Mouse (Mus musculus): Measurements from ENCODE around the gene Krt81. TPM values are rescaled to one million over a fixed set of nuclear protein-coding genes. Genes with fewer than 3 reads are reported as not detected.

The Krt81 gene
- polyA plus RNA-seq, 1 experiment from 2014 or later, result not detected

- no peak for ATAC-seq
- Histone ChIP-seq H3K36me3 (ENCODE audit: poor library complexity, severe bottlenecking) (no peaks in the 10 kb centered on the region), H3K27ac (no peak overlapping the region), H3K4me1 (0 out of 2 replicates have a peak, but pooled peaks cover 4% of the 10 kb centered on the region), H3K4me3 (no peak overlapping the region), H3K27me3 (no peaks in the 10 kb centered on the region), H3K4me2 (no peak overlapping the region), H3K9ac (no peak overlapping the region), H3K9me3 (replicated peaks) (no peaks in the 10 kb centered on the region)
- 67% methylated on average over 11 of the region's 11 CpGs for WGBS
These were observed 17.0 kb downstream of the Krt81 start for GRCm38 (mm10) chr15:101446572-101446971.

GRCm38 (mm10) chr15:101440837-101441236, 22.7 kb downstream of the Krt81 start:
- H3K9ac ChIP-seq, result no peak overlapping the region
- H3K4me3 ChIP-seq, result no peak overlapping the region
- H3K27ac ChIP-seq, result no peak overlapping the region
- H3K36me3 ChIP-seq (ENCODE audit: poor library complexity, severe bottlenecking), result no peaks in the 10 kb centered on the region
- 78% methylated on average over 4 of the region's 4 CpGs for WGBS
- no peak overlapping the region for H3K4me2 ChIP-seq
- no peaks in the 10 kb centered on the region for H3K9me3 ChIP-seq (replicated peaks)
- ATAC-seq, result no peak
- peaks cover 36% of the 10 kb centered on the region for H3K27me3 ChIP-seq
- H3K4me1 ChIP-seq, result peaks cover 7% of the 10 kb centered on the region

GRCm38 (mm10) chr15:101438555-101438954, 25.0 kb downstream of the Krt81 start, which contains the start of gene Krt87:
Gene Krt87, minus strand, starts transcription at chr15:101438804.
- H3K4me2 ChIP-seq, result peak within 1 kb of the TSS; percentile 71
- H3K27me3 ChIP-seq, result peaks cover 36% of the 10 kb centered on the region
- 2% methylated on average over 32 of the region's 34 CpGs for WGBS
- peak within 1 kb of the TSS; percentile 50 for H3K9ac ChIP-seq
- no peak for ATAC-seq
- peaks cover 7% of the 10 kb centered on the region for H3K4me1 ChIP-seq
- peak within 1 kb of the TSS; percentile 37 for H3K4me3 ChIP-seq
- no peaks in the 10 kb centered on the region for H3K9me3 ChIP-seq (replicated peaks)
- H3K27ac ChIP-seq, result no peak within 1 kb of the TSS
- H3K36me3 ChIP-seq (ENCODE audit: poor library complexity, severe bottlenecking), result no peaks in the 10 kb centered on the region

GRCm38 (mm10) chr15:101436611-101437010, 26.9 kb downstream of the Krt81 start:
- Histone ChIP-seq H3K9ac (no peak overlapping the region), H3K4me2 (no peak overlapping the region), H3K36me3 (ENCODE audit: poor library complexity, severe bottlenecking) (no peaks in the 10 kb centered on the region), H3K9me3 (replicated peaks) (no peaks in the 10 kb centered on the region), H3K27me3 (peaks cover 36% of the 10 kb centered on the region), H3K4me3 (no peak overlapping the region), H3K4me1 (peaks cover 7% of the 10 kb centered on the region), H3K27ac (no peak overlapping the region)
- 96% methylated on average over 7 of the region's 7 CpGs for WGBS
- ATAC-seq, result no peak

GRCm38 (mm10) chr15:101424914-101425313, 38.6 kb downstream of the Krt81 start:
- H3K4me2 ChIP-seq, result no peak overlapping the region
- no peak for ATAC-seq
- no peaks in the 10 kb centered on the region for H3K27me3 ChIP-seq
- no peaks in the 10 kb centered on the region for H3K36me3 ChIP-seq (ENCODE audit: poor library complexity, severe bottlenecking)
- H3K4me1 ChIP-seq, result no peaks in the 10 kb centered on the region
- no peaks in the 10 kb centered on the region for H3K9me3 ChIP-seq (replicated peaks)
- no peak overlapping the region for H3K27ac ChIP-seq
- no peak overlapping the region for H3K4me3 ChIP-seq
- 22% methylated on average over 5 of the region's 5 CpGs for WGBS
- no peak overlapping the region for H3K9ac ChIP-seq

DNA sequence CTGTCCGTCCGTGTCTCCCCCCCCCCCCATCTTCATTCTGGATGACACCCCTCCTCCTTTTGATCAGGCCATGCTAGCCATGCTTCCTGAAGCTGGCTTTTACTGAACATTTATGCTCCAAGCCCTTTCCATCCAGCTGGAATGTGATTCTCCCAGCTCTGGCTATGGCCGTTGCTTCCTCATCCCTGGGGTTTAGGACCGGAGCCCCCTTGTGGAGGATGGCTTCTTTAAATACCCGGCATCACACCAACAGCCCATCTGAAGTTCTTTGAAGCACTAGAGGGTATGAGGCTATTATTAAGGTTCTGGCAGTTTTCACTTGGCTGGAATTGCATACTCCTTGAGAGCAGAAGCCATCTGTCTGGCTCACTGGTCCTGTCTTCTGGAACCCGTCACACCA, 42.6 kb downstream of the Krt81 start:
- no peak for ATAC-seq
- 72% methylated on average over 6 of the region's 6 CpGs for WGBS
- no peak overlapping the region for H3K9ac ChIP-seq

DNA sequence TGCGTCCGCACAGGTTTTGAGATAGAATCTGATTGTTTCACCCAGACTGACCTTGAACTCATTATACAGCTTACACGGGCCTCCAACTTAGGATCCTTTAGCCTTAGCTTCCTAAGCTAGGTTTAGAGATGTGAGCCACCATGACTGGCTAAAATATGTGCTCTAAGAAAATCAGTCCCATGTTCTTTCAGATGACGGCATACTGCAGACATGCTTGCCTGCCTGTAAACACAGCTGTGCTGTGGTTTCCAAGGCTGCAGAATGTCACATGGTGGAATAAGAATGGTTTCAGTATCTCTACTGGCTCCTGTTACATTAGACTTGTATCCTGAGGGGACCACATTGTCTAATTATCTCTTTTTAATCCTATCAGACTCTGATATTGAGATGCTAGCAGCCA, 44.6 kb downstream of the Krt81 start:
- H3K9ac ChIP-seq, result no peak overlapping the region
- no peaks in the 10 kb centered on the region for H3K36me3 ChIP-seq (ENCODE audit: poor library complexity, severe bottlenecking)
- no peaks in the 10 kb centered on the region for H3K9me3 ChIP-seq (replicated peaks)
- H3K27ac ChIP-seq, result no peak overlapping the region
- ATAC-seq, result no peak
- H3K4me3 ChIP-seq, result no peak overlapping the region
- H3K4me1 ChIP-seq, result no peaks in the 10 kb centered on the region
- H3K27me3 ChIP-seq, result peaks cover 6% of the 10 kb centered on the region; the same call in 1 of the 2 replicates
- no peak overlapping the region for H3K4me2 ChIP-seq
- WGBS, result 84% methylated on average over 4 of the region's 4 CpGs

More for the DNA sequence above, 42.6 kb downstream of the Krt81 start:
- Histone ChIP-seq H3K4me3 (no peak overlapping the region), H3K4me1 (no peaks in the 10 kb centered on the region), H3K4me2 (no peak overlapping the region), H3K36me3 (ENCODE audit: poor library complexity, severe bottlenecking) (no peaks in the 10 kb centered on the region), H3K27ac (no peak overlapping the region), H3K27me3 (no peaks in the 10 kb centered on the region), H3K9me3 (replicated peaks) (no peaks in the 10 kb centered on the region)

DNA sequence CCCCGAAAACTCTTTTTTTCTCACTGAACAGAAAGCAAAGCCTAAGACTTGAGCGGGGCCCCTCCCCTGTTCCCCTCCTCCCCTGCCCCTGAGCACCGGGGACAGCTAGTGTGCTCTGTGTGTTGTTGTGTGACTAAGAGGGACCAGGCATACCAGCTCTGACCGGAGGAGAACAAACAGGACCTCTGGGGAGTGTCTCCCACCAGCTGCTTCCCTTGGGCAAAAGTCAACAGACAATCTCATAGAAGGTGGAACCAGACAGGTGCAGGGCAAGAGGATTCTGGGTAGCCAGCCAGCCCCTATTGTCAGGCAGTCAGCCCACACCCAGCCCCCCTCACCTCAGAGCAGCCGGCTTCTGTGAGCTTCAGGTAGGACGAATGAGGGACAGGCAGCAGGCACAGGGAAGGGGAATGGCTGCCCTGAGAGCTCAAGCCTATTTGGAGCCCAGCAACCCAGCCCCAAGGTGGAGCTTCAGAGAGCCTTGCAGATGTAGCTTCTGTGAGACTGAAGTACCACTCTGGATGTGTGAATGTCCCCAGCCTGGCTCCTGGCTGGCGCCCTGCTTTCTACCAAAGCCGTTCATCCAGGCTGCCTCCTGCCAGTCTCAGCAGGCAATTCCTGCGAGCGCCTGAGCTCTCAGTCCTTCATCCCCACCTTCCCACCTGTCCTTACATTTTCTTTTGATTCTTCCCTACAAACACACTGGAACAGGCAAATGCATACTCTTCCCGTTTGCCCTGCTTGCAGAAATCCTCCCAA, 48.6 kb downstream of the Krt81 start:
- WGBS, result 45% methylated on average over 11 of the region's 11 CpGs
- no peak for ATAC-seq
- no peak overlapping the region for H3K4me2 ChIP-seq

GRCm38 (mm10) chr15:101413916-101414635, 49.5 kb downstream of the Krt81 start:
- Histone ChIP-seq H3K9me3 (replicated peaks) (no peaks in the 10 kb centered on the region), H3K36me3 (ENCODE audit: poor library complexity, severe bottlenecking) (no peaks in the 10 kb centered on the region), H3K4me2 (no peak overlapping the region), H3K27me3 (peaks cover 39% of the 10 kb centered on the region), H3K4me1 (no peaks in the 10 kb centered on the region), H3K4me3 (no peak overlapping the region), H3K9ac (no peak overlapping the region), H3K27ac (no peak overlapping the region)
- whole genome bisulfite sequencing, result 56% methylated on average over 7 of the region's 7 CpGs
- no peak for ATAC-seq

More for the DNA sequence above, 48.6 kb downstream of the Krt81 start:
- H3K36me3 ChIP-seq (ENCODE audit: poor library complexity, severe bottlenecking), result no peaks in the 10 kb centered on the region
- no peaks in the 10 kb centered on the region for H3K9me3 ChIP-seq (replicated peaks)
- no peak overlapping the region for H3K9ac ChIP-seq
- no peak overlapping the region for H3K27ac ChIP-seq
- peaks cover 39% of the 10 kb centered on the region for H3K27me3 ChIP-seq
- no peak overlapping the region for H3K4me3 ChIP-seq
- H3K4me1 ChIP-seq, result no peaks in the 10 kb centered on the region

DNA sequence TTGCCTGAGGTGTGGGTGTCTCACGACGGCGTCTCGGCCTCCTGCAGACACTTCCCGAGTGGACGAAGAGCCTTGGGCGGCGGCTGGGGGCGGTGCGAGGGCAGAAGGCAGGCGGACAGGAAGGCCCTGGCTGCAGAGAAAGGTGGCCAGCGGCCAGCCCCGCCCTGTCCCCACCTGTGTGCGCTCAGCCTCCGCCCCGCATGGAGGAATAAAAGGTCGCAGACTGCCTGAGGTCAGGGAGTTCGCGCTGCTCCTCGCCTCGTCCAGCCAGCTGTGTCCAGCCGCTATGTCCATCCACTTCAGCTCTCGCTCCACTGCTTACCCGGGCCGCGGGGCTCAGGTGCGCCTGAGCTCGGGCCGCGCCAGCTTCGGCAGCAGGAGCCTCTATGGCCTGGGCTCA, 51.4 kb downstream of the Krt81 start:
- Histone ChIP-seq H3K36me3 (ENCODE audit: poor library complexity, severe bottlenecking) (no peaks in the 10 kb centered on the region), H3K27me3 (peaks cover 39% of the 10 kb centered on the region), H3K4me3 (no peak overlapping the region), H3K4me2 (no peak overlapping the region), H3K4me1 (no peaks in the 10 kb centered on the region), H3K9ac (no peak overlapping the region), H3K9me3 (replicated peaks) (no peaks in the 10 kb centered on the region), H3K27ac (no peak overlapping the region)
- ATAC-seq, result no peak
- WGBS, result 22% methylated on average over 31 of the region's 31 CpGs

- H3K27ac ChIP-seq, result no peak within 1 kb of the TSS
- 55% methylated on average over 2 of the region's 2 CpGs for WGBS
- no peak within 1 kb of the TSS for H3K4me3 ChIP-seq
- H3K27me3 ChIP-seq, result peaks cover 39% of the 10 kb centered on the region
- H3K4me2 ChIP-seq, result no peak within 1 kb of the TSS
- H3K4me1 ChIP-seq, result no peaks in the 10 kb centered on the region
- no peaks in the 10 kb centered on the region for H3K36me3 ChIP-seq (ENCODE audit: poor library complexity, severe bottlenecking)
- no peak within 1 kb of the TSS for H3K9ac ChIP-seq
- no peaks in the 10 kb centered on the region for H3K9me3 ChIP-seq (replicated peaks)
- ATAC-seq, result no peak
These were observed 52.8 kb downstream of the Krt81 start, which contains the start of gene Krt7 for GRCm38 (mm10) chr15:101410775-101411174. Gene Krt7, plus strand, starts transcription at chr15:101411043.

All from forebrain, embryonic 13.5 days (tissue).